Mouse (Mus musculus): ENCODE measurements around the gene Gm10382. TPM values are rescaled to one million over a fixed set of nuclear protein-coding genes. Genes with fewer than 3 reads are reported as not detected.
A peak's percentile ranks its signal among the peaks of the same experiment; 100 is the strongest.
"Not testable (repeated sequence)": the region's sequence is repeated elsewhere in the genome, so short reads cannot be mapped to it uniquely, and the experiment has no call there.

Gm10382 gene
- polyA plus RNA-seq, 2 experiments: 0.10 TPM; not detected in 1

- TF ChIP-seq CTCF (IDR thresholded peaks at IDR 0.05; ENCODE audit: low read depth) (no peak), EP300 (IDR thresholded peaks at IDR 0.05; ENCODE audit: low read depth) (no peak)
- 35% methylated on average over 14 of the region's 14 CpGs for WGBS (ENCODE audit: insufficient replicate concordance)
- Histone ChIP-seq H3K27me3 (ENCODE audit: control insufficient read depth, insufficient read depth, low read length) (peaks cover under 1% of the 10 kb centered on the region; the same call in 1 of the 2 replicates), H3K4me1 (replicated peaks; ENCODE audit: control insufficient read depth in 2 of 2, insufficient read depth in 2 of 2, low read length in 1 of 2) (peaks cover 12 to 36% of the 10 kb centered on the region in 2 experiments), H3K9ac (replicated peaks) (no peak overlapping the region), H3K4me2 (ENCODE audit: low read depth) (peak overlapping the region; percentile 72), H3K27ac (no peak overlapping the region), H3K9me3 (ENCODE audit: control insufficient read depth, low read length) (no peaks in the 10 kb centered on the region), H3K36me3 (replicated peaks; ENCODE audit: control insufficient read depth, insufficient read depth, low read depth) (no peaks in the 10 kb centered on the region), H3K4me3 (ENCODE audit: insufficient read depth in 1 of 2, low read depth in 2 of 2, low read length in 2 of 2) (peak overlapping the region in 1 of 2 experiments; percentile 53; a peak in 1 of 4 replicates)
- no peak for DNase-seq (ENCODE audit: low read depth in 3 of 3, low spot score in 3 of 3)
- ATAC-seq (ENCODE audit: insufficient read depth): no peak
Observed at GRCm38 (mm10) chr5:125407910-125408575, 18.9 kb downstream of the Gm10382 start.

GRCm38 (mm10) chr5:125408842-125409241, 19.7 kb downstream of the Gm10382 start:
- peak overlapping the region; percentile 72 for H3K4me2 ChIP-seq (ENCODE audit: low read depth)
- under 1% methylated on average over 13 of the region's 13 CpGs for WGBS (ENCODE audit: insufficient replicate concordance)
- H3K9ac ChIP-seq (replicated peaks): peak overlapping the region; percentile 14
- no peak overlapping the region for H3K27ac ChIP-seq
- H3K36me3 ChIP-seq (replicated peaks; ENCODE audit: control insufficient read depth, insufficient read depth, low read depth): no peaks in the 10 kb centered on the region
- peak overlapping the region; percentile 53 to 79 for H3K4me3 ChIP-seq (ENCODE audit: insufficient read depth in 1 of 2, low read depth in 2 of 2, low read length in 2 of 2)
- TF ChIP-seq EP300 (IDR thresholded peaks at IDR 0.05; ENCODE audit: low read depth) (no peak; the same call in 1 of the 2 replicates), CTCF (IDR thresholded peaks at IDR 0.05; ENCODE audit: low read depth) (no peak)
- H3K27me3 ChIP-seq (ENCODE audit: control insufficient read depth, insufficient read depth, low read length): no peaks in the 10 kb centered on the region
- peaks cover 12 to 33% of the 10 kb centered on the region in 2 experiments for H3K4me1 ChIP-seq (replicated peaks; ENCODE audit: control insufficient read depth in 2 of 2, insufficient read depth in 2 of 2, low read length in 1 of 2)
- no peaks in the 10 kb centered on the region for H3K9me3 ChIP-seq (ENCODE audit: control insufficient read depth, low read length)
- peak; percentile 77 for ATAC-seq (ENCODE audit: insufficient read depth)
- peak; percentile 68 to 76 (median 70) for DNase-seq (ENCODE audit: low read depth in 3 of 3, low spot score in 3 of 3)

GRCm38 (mm10) chr5:125409348-125410090, 20.4 kb downstream of the Gm10382 start:
- peak overlapping the region; percentile 14 for H3K9ac ChIP-seq (replicated peaks)
- H3K27ac ChIP-seq: no peak overlapping the region

GRCm38 (mm10) chr5:125411972-125412530, 22.9 kb downstream of the Gm10382 start:
- WGBS (ENCODE audit: insufficient replicate concordance): 38% methylated on average over 5 of the region's 5 CpGs
- Histone ChIP-seq H3K4me3 (ENCODE audit: insufficient read depth in 1 of 2, low read depth in 2 of 2, low read length in 2 of 2) (no peak overlapping the region), H3K27me3 (ENCODE audit: control insufficient read depth, insufficient read depth, low read length) (no peaks in the 10 kb centered on the region), H3K4me2 (ENCODE audit: low read depth) (no peak overlapping the region), H3K9me3 (ENCODE audit: control insufficient read depth, low read length) (no peaks in the 10 kb centered on the region), H3K9ac (replicated peaks) (no peak overlapping the region), H3K4me1 (replicated peaks; ENCODE audit: control insufficient read depth in 2 of 2, insufficient read depth in 2 of 2, low read length in 1 of 2) (peaks cover 7 to 24% of the 10 kb centered on the region in 2 experiments), H3K27ac (no peak overlapping the region), H3K36me3 (replicated peaks; ENCODE audit: control insufficient read depth, insufficient read depth, low read depth) (peaks cover 15% of the 10 kb centered on the region)
- no peak for ATAC-seq (ENCODE audit: insufficient read depth)
- TF ChIP-seq EP300 (IDR thresholded peaks at IDR 0.05; ENCODE audit: low read depth): no peak
- TF ChIP-seq CTCF (IDR thresholded peaks at IDR 0.05; ENCODE audit: low read depth): peak; percentile 84
- DNase-seq (ENCODE audit: low read depth in 3 of 3, low spot score in 3 of 3): peak; percentile 56 to 59 (median 57)

More at GRCm38 (mm10) chr5:125409348-125410090, 20.4 kb downstream of the Gm10382 start:
- Histone ChIP-seq H3K4me2 (ENCODE audit: low read depth) (peak overlapping the region; percentile 72), H3K4me3 (ENCODE audit: insufficient read depth in 1 of 2, low read depth in 2 of 2, low read length in 2 of 2) (peak overlapping the region; percentile 53 to 79), H3K36me3 (replicated peaks; ENCODE audit: control insufficient read depth, insufficient read depth, low read depth) (peaks cover under 1% of the 10 kb centered on the region), H3K4me1 (replicated peaks; ENCODE audit: control insufficient read depth in 2 of 2, insufficient read depth in 2 of 2, low read length in 1 of 2) (peaks cover 12 to 31% of the 10 kb centered on the region in 2 experiments), H3K27me3 (ENCODE audit: control insufficient read depth, insufficient read depth, low read length) (no peaks in the 10 kb centered on the region), H3K9me3 (ENCODE audit: control insufficient read depth, low read length) (no peaks in the 10 kb centered on the region)
- ATAC-seq (ENCODE audit: insufficient read depth) (peak; percentile 51), DNase-seq (ENCODE audit: low read depth in 3 of 3, low spot score in 3 of 3) (peak in 1 of 3 experiments; percentile 64)
- TF ChIP-seq EP300 (IDR thresholded peaks at IDR 0.05; ENCODE audit: low read depth): no peak
- no peak for TF ChIP-seq CTCF (IDR thresholded peaks at IDR 0.05; ENCODE audit: low read depth)
- 16% methylated on average over 20 of the region's 20 CpGs for WGBS (ENCODE audit: insufficient replicate concordance)

GRCm38 (mm10) chr5:125412536-125412935, 23.4 kb downstream of the Gm10382 start:
- Histone ChIP-seq H3K4me1 (replicated peaks; ENCODE audit: control insufficient read depth in 2 of 2, insufficient read depth in 2 of 2, low read length in 1 of 2) (peaks cover 7 to 19% of the 10 kb centered on the region in 2 experiments), H3K36me3 (replicated peaks; ENCODE audit: control insufficient read depth, insufficient read depth, low read depth) (peaks cover 15% of the 10 kb centered on the region)
- not testable (repeated sequence) for DNase-seq (ENCODE audit: low read depth in 3 of 3, low spot score in 3 of 3); H3K27me3 ChIP-seq (ENCODE audit: control insufficient read depth, insufficient read depth, low read length); H3K4me3 ChIP-seq (ENCODE audit: insufficient read depth in 1 of 2, low read depth in 2 of 2, low read length in 2 of 2); H3K9me3 ChIP-seq (ENCODE audit: control insufficient read depth, low read length); ATAC-seq (ENCODE audit: insufficient read depth); H3K9ac ChIP-seq (replicated peaks); H3K4me2 ChIP-seq (ENCODE audit: low read depth); H3K27ac ChIP-seq
- 69% methylated on average over 8 of the region's 8 CpGs for WGBS (ENCODE audit: insufficient replicate concordance)

All from liver, embryonic 14.5 days (tissue).